Mouse (Mus musculus): Measurements from ENCODE around the gene Epn1.
"Not testable (repeated sequence)": the region's sequence is repeated elsewhere in the genome, so short reads cannot be mapped to it uniquely, and the experiment has no call there.

Gene Epn1

GRCm38 (mm10) chr7:5074984-5075383 is 5.1 kb upstream of the Epn1 start:
- ChIA-PET POLR2A (interaction anchor here in 3 of 4 experiments (0.7 to 9.5 kb wide), 13 partner anchors 8 to 250 kb away, joined by 3 to 240 read pairs (median 8); partner anchors contain the start of genes U2af2 (in 2 of the 3), Fiz1 (in 1 of the 3), Gm44973 (in 1 of the 3) and Zfp524 (in 1 of the 3)), CTCF (interaction anchor here in 2 of 4 experiments (0.6 to 1.3 kb wide), 2 partner anchors 15 to 163 kb away, joined by 3 to 6 read pairs; no protein-coding TSS in a partner anchor)

DNA sequence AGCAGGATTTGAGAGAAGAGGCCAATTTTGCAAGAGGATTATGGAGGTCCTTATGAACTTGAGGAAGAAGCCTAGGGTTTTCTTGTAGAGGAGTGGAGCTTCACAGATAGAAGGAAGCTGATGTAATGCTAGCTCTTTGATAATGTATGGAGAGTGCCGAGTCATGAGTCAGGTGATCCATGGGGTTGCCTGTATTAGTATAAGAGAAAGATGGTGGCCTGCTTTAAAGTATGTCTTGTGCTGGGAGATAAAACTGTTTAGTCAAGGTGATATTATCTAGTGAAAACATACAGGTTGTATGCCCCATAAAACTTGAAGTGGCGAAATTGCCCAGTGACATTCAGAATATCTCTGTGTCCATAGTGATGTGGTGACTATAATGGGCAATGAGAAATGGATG is 3.1 kb upstream of the Epn1 start:
- ChIA-PET CTCF (interaction anchor here in 1 of 4 experiments (0.5 to 0.6 kb wide), 2 partner anchors 25 to 1147 kb away, joined by 3 to 4 read pairs; partner anchors contain the start of gene Zfp580), POLR2A (interaction anchor here in 3 of 4 experiments (0.8 to 9.5 kb wide), 19 partner anchors 10 to 1182 kb away, joined by 3 to 240 read pairs (median 4); partner anchors contain the start of genes U2af2 (in 2 of the 3), Ccdc106 (in 1 of the 3), Fiz1 (in 1 of the 3) and Gm44973 (in 1 of the 3))

DNA sequence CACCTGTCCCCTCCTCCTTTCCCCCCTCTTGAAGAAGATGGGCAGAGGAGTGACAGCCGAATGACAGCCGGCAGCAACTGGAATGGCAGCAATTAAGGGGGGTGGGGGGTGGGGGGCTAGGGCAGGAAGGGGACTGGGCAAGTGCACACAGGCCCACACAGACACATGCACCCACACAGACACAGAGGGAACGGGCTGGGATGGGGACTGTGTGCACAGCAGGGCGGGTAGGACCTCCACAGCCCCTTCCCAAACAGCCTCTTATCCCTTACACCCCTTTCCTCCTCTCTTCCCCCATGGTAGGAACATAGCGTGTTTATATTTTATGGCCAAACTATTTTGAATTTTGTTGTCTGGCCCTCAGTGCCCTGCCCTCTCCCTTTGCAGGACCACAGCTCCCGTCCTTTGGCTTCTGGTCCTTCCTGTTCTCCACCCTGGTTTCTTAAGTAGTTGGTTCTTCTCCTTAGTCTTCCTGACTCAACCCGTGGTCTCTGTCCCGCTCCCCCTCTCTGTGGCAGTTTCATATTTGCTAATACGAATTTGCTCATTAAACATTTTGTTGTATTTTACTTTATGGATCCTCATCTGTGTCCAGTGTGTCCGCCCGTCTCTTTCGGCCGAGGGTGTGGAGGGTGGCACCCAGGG is 548 bp upstream of the Epn1 start:
- CTCF ChIA-PET, POLR2A ChIA-PET: not testable (repeated sequence)

GRCm38 (mm10) chr7:5080815-5081214 is 780 bp downstream of the Epn1 start:
- ChIA-PET POLR2A (interaction anchor here in 3 of 4 experiments (0.7 to 5.4 kb wide), 16 partner anchors 8 to 66 kb away, joined by 3 to 36 read pairs (median 4); partner anchors contain the start of genes Fiz1 (in 1 of the 3), U2af2 (in 1 of the 3) and Zfp524 (in 1 of the 3)), CTCF (no interaction called here)

- CTCF ChIA-PET, result interaction anchor here in 1 of 4 experiments (0.6 kb wide), 1 partner anchor 11 kb away, joined by 3 read pairs; no protein-coding TSS in a partner anchor
- POLR2A ChIA-PET, result interaction anchor here in 3 of 4 experiments (0.6 to 5.4 kb wide), 17 partner anchors 9 to 271 kb away, joined by 3 to 36 read pairs (median 5); partner anchors contain the start of gene U2af2 (in 1 of the 3)
Observed at GRCm38 (mm10) chr7:5081241-5081640, 1.2 kb downstream of the Epn1 start.

DNA sequence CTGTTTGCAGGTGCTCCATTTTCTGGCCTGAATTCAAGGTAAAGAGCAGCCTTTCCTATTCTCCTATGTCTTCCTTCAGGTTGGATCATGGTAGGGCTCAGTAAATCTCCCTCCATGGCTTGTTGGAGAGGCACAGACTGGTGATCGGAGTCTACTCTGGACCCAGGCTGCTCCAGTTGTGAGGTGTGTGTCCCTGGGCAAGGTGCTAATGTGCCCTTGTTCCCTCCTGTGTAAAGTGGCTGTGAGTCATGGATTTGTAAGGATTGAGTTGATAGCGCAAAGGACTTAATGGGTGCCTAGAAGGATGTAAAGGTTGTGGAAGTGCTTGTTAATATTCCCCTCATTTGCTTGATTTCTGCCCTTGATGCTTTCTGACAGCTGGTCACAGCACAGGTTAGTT is 1.9 kb downstream of the Epn1 start:
- ChIA-PET CTCF (interaction anchor here in 1 of 4 experiments (0.6 kb wide), 1 partner anchor 11 kb away, joined by 3 read pairs; no protein-coding TSS in a partner anchor), POLR2A (interaction anchor here in 3 of 4 experiments (0.6 to 5.4 kb wide), 11 partner anchors 8 to 367 kb away, joined by 3 to 36 read pairs (median 5); no protein-coding TSS in a partner anchor)

- ChIA-PET POLR2A (interaction anchor here in 3 of 4 experiments (0.6 to 5.4 kb wide), 7 partner anchors 7 to 70 kb away, joined by 3 to 36 read pairs (median 5); partner anchors contain the start of genes U2af2 (in 1 of the 3) and Zfp524 (in 1 of the 3)), CTCF (interaction anchor here in 2 of 4 experiments (0.5 to 1.3 kb wide), 2 partner anchors 23 to 1072 kb away, joined by 4 to 8 read pairs; partner anchors contain the start of gene Zfp787 (in 1 of the 2))
Observed at GRCm38 (mm10) chr7:5083325-5084105, 3.5 kb downstream of the Epn1 start.

DNA sequence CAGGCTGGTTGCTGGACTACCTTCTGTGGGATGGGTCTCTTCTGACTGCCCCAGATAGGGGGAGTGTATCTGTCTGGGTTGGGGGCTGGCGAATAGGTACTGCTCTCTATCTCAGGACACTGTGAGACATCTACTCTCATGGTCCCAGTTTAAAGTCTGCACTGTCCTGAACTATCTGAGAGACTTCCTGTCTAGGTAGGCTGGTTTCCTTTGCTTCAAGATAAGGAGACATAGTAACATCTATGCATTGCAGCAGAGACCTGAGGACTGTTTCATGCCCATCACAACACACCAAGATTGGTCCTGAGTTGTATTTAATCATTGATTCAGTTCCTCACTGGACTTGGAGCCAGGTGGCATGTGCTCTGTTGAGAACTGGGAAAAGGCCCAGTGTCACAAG is 5.5 kb downstream of the Epn1 start:
- ChIA-PET POLR2A (interaction anchor here in 1 of 4 experiments (0.6 to 5.4 kb wide), 3 partner anchors 12 to 1169 kb away, joined by 3 to 36 read pairs (median 6); no protein-coding TSS in a partner anchor), CTCF (no interaction called here)

GRCm38 (mm10) chr7:5086921-5087440 is 6.9 kb downstream of the Epn1 start:
- POLR2A ChIA-PET, result interaction anchor here in 2 of 4 experiments (0.7 to 1.8 kb wide), 4 partner anchors 10 to 25 kb away, joined by 3 to 6 read pairs (median 3); partner anchors contain the start of gene U2af2 (in 1 of the 2)

GRCm38 (mm10) chr7:5087886-5088285 is 7.9 kb downstream of the Epn1 start:
- POLR2A ChIA-PET, result interaction anchor here in 3 of 4 experiments (0.6 to 1.8 kb wide), 4 partner anchors 10 to 22 kb away, joined by 3 to 4 read pairs (median 4); no protein-coding TSS in a partner anchor
- CTCF ChIA-PET, result interaction anchor here in 1 of 4 experiments (1.2 kb wide), 1 partner anchor 38 kb away, joined by 3 read pairs; the partner anchor contains the start of gene Rasl2-9

More at GRCm38 (mm10) chr7:5086921-5087440, 6.9 kb downstream of the Epn1 start:
- CTCF ChIA-PET, result no interaction called here

DNA sequence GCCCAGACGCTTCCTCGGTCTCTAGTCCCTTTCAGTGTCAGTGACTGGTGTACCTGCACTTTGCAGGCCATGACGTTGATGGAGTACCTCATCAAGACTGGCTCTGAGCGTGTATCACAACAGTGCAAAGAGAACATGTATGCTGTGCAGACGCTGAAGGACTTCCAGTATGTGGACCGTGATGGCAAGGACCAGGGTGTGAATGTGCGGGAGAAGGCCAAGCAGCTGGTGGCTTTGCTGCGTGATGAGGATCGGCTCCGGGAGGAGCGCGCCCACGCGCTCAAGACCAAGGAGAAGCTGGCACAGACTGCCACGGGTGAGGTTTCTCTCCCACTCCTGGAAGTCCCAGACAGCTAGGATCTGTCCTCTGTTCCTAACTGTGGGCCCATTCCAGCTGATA is 9.8 kb downstream of the Epn1 start:
- ChIA-PET CTCF (no interaction called here), POLR2A (interaction anchor here in 3 of 4 experiments (0.9 to 2.1 kb wide), 5 partner anchors 7 to 28 kb away, joined by 3 to 6 read pairs (median 3); partner anchors contain the start of gene U2af2 (in 1 of the 3))

DNA sequence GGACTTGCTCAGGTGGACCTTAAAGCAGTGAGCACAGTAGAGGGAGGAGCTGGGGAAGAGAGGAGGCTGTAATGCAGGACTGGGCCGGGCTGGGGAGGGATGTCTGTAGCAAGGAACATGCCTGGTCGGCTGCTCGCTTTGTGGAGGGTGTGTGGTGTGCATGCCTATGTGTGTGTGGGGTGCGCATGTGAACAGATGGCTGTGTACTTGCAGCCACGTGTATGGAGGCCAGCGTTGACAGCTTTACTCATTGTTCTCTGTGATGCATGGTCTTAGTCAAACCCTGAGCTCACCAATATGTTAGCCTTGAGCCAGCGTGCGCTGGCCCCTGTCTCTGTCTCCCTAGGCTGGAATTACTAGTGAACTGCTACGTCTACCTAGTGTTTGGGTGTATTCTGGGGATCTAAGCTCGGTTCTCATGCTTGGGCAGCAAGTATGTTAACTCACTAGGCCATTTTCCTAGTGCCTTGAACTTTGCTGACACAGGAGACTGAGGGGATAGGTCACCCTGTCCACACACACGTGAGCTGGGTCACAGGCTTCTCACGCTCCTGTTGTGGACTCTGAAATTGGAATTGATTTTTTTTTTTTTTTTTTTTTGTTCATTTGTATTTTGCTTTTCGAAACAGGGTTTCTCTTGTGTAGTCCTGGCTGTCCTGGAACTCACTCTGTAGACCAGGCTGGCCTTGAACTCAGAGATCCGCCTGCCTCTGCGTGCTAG is 11.1 kb downstream of the Epn1 start:
- ChIA-PET CTCF (interaction anchor here in 1 of 4 experiments (0.5 kb wide), 1 partner anchor 13 kb away, joined by 3 read pairs; no protein-coding TSS in a partner anchor), POLR2A (interaction anchor here (0.8 to 2.1 kb wide), 8 partner anchors 9 to 25 kb away, joined by 3 to 6 read pairs (median 3); no protein-coding TSS in a partner anchor)

GRCm38 (mm10) chr7:5092381-5092780 is 12.3 kb downstream of the Epn1 start:
- POLR2A ChIA-PET, result interaction anchor here in 3 of 4 experiments (0.7 to 1.4 kb wide), 5 partner anchors 12 to 32 kb away, joined by 3 to 5 read pairs (median 3); no protein-coding TSS in a partner anchor
- CTCF ChIA-PET, result interaction anchor here in 2 of 4 experiments (1.2 to 1.6 kb wide), 2 partner anchors 34 kb away, joined by 3 to 5 read pairs; partner anchors contain the start of gene Rasl2-9 (in 2 of the 2)

GRCm38 (mm10) chr7:5092831-5093510 is 12.9 kb downstream of the Epn1 start:
- ChIA-PET POLR2A (interaction anchor here in 3 of 4 experiments (0.7 to 1.4 kb wide), 6 partner anchors 9 to 33 kb away, joined by 3 to 5 read pairs (median 3); no protein-coding TSS in a partner anchor), CTCF (interaction anchor here in 3 of 4 experiments (0.7 to 1.6 kb wide), 3 partner anchors 16 to 33 kb away, joined by 3 to 5 read pairs (median 3); partner anchors contain the start of gene Rasl2-9 (in 2 of the 3))

DNA sequence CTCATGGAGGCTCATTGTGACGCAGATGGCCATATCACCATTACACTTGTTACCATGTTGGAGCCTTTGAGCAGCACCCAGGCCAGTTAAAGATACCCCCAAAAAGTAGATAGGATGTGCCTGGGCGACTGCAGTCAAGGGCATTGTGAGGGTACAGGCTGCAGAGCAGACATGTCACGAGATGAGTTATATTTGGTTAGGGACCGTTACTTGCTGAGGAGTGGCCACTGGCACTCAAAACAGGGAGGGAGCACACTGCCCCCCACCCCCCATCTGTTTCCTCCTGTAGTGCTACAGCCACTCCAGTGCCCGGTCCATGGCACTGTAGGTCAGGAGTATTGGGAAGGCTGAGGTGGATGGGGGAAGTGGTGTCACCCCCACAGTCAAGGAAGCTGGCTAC is 18.7 kb downstream of the Epn1 start:
- POLR2A ChIA-PET, result interaction anchor here in 2 of 4 experiments (0.9 to 1.6 kb wide), 6 partner anchors 10 to 37 kb away, joined by 3 to 9 read pairs (median 4); partner anchors contain the start of gene U2af2 (in 1 of the 2)
- CTCF ChIA-PET, result no interaction called here

DNA sequence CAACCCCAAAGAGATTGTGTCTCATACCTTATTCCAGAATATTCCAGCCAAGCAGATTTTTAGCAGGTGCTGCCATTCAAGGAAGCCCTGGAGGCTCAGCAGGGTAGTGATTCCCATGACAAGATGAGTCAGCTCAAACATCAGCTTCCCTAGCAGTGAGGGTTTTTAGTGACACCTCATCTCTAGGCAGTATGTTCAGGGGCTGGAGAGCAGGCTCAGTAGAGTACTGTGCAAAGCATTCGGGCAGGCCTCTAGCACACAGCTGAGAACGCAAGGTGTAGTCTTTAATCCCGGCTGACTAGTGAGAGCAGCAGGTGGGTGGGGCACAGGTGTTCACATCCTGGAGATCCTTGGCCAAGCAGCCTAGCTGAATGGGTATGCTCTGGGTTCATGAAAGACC is 19.8 kb downstream of the Epn1 start:
- CTCF ChIA-PET, result no interaction called here

More for the DNA sequence above, 19.8 kb downstream of the Epn1 start:
- POLR2A ChIA-PET, result interaction anchor here in 3 of 4 experiments (0.5 to 1.6 kb wide), 8 partner anchors 9 to 1455 kb away, joined by 3 to 6 read pairs (median 3); partner anchors contain the start of genes Cnot3 (in 1 of the 3), Fiz1 (in 1 of the 3) and Zfp524 (in 1 of the 3)

Measured in embryonic stem cell, embryonic (primary cell).